Mouse (Mus musculus) layer of hippocampus, postnatal 25 days (tissue): Measurements from ENCODE around the gene Foxn1. TPM values are rescaled to one million over a fixed set of nuclear protein-coding genes. Genes with fewer than 3 reads are reported as not detected.

Experiments
- DNase-seq, 2 experiments: peaks; one replicate each; pipeline ENCODE4 v3.0.0; 2022; ENCODE audit warnings: mixed read lengths in 2 of 2, low spot score in 1 of 2; ENCODE audit errors: extremely low spot score in 1 of 2
- total RNA-seq, 2 experiments: library from RNA; stranded (reverse); gene quantifications; 2 replicates each; pipeline ENCODE4 v1.2.3; 2021

Foxn1 gene
- total RNA-seq, 2 experiments from 2014 or later, result not detected

DNA sequence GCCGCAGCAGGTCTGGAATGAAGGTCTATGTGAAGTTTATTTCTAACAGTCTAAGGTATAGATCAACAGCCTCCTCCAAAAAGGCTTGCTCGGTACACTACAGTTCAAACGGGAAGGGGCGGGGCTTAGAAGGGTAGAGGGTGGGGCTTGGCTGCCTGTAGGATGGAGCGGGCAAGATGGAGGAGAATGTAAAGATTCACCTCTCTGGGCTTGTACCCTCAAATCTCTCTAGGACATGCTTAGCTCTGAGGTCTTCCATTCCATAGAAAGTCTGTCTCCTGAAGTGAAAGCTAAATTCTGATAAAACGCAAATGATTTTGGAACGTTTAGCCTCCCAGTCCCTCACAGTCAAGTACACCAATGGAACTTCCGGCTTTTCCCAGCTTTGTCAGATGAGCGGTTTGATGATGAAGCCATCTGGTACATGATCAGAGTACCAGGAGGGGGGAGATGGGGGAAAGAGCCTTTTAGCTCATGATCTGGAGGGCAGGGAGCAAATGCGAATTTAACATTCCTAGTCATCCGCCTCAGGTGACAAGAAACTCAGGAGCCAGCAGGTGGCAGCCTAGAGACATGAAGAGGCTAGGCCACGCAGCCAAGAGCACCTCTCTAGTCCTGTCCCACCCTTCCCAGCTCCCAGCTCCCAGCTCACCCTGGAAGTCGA, 26.1 kb downstream of the Foxn1 start:
- peak; percentile 58 to 86 for DNase-seq

DNA sequence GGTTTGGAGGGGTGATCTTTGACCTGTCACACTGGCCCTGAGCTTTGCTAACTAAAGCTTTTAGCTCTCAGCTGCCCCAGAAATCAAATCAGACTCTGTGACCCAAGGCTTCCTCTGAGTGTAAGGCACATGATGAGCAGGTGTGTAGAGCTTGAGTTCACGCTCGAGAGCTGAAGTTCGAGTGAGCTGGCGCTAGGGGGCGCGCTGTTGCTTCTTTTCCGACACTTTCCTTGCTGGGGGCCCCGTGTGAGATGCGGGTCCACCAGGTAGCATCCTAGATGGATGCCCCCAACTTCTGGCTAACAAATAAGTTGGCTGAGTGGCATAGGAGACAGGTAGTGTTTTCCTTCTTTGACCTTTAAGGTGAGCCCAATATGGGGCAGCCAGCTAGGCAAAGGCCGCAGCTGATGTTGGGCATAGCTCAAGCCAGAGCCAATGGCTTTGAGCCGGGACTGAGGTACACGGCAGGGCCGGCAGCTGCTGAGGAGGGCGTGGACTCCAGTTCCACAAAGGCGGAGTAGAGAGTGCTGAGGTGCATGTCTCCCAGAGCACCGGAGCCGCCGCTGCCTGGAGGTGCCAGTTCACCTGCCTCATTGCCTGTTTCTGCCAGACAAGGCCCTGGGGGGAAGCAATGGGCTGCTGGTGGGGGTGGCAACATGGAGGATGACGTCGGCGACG, 27.9 kb downstream of the Foxn1 start:
- DNase-seq, result peak in 1 of 2 experiments; percentile 54

DNA sequence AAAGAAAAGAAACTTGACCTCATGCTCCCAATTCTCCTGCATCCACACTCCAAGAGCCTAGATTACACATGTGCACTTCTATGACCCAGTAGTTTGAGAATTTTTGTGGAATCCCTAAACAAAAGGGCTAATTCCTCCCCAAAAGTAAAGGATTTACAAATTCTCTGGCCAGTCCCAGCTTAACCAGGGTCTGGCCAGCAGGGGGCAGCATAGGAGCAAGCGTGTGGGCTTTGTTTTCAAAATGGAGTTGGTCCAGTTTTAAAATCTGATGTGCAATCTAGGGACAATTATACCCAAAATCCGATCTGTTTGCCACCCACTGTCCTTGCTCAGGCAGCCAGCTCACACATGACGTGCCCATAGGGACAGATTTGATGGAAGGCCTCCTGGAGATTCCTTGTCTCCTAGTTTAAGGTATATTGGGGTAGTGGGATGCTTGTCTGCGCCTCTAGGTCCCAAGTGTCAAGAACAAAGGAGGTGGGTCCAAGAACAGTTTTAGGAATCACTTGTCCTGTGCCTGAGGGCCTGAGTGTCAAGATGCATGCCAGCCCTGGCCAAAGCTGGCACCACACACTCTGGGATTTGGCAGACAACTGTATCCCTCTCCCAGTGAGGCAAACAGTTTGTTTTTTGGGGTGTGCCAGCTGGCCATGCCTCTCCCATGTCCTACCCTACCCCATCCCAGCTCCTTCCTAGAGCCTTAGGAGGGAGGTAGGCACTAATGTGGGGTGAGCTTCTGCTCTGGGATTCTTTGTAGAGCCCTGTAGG, 30.7 kb downstream of the Foxn1 start:
- peak; percentile 67 to 92 for DNase-seq

DNA sequence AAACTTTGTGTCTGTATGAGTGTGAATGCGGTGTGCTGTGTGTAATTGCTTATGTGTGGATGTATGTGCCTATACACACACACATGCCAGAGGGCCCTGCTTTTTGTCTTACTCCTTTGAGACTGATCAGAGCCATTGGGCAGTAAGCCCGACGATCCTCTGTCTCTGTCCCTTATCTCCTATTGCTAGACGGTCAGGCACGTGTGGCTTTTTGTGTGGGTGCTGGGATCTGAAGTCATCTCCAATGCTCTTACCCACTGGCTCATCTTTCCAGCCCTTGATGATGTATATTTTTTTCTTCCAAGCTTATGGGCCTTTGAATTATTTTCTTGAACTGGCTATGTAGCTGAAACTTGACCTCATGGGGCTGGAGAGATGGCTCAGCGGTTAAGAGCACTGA, 31.5 kb downstream of the Foxn1 start:
- DNase-seq, result no peak

DNA sequence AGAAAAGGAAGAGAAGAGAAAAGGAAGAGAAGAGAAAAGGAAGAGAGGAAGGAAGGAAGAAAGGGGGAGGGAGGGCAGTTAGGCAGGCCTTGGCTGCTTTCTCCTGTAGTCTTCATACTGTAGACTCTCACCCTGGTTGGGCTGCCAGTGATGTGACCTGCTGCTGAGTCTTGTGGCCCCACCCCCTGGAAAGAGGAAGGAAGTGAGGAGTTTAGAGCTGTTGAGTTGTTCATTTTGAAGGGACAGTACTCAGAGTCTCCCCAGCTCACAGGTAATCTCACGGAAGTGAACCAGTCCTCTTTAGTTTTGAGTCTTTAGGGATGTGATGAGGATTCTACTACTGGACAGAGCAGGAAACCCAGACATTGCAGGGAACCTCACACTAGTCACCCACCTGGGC, 33.3 kb downstream of the Foxn1 start:
- DNase-seq, result no peak

DNA sequence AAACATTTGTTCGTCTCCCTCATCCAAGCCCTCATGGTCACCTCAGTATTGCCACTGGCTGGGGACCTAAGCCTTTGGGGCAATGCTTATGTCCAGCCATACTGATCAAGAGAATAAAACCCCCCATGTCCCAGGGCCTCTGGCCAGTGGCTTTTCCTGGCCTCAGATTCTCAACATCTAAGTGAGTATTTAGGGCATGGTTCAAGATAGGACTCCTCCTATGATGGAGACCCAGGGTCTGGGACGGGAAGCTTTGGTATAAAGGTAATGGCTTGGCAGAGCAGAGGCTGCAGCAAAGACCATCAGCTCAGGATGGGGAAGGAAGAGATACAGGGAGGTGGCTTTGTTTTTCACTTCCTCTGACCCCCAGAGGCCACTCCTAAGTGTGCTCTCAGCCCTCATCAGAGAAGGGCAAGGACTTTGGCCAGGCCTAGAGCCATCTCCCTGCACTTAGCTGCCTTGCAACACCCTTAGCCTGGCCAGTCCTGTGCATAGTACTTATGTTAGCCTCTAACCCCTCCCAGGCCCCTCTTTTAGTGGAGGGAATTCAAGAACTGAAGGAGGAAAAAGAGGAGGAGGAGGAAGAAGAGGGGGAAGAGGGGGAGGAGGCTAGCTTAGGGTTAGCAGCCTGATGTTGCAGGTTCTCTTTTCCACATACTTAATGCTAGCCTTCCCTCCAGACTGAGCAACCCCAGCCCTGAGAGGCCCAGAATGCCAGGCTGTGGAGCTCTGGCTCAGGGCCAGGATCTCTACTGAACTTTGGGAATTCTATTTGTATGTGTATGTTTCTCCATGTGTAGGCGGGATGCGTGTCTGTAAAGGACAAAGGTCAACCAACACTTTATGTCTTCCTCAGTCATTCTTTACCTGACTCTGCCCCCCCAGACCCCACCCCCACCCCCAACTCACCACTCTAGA, 36.7 kb downstream of the Foxn1 start:
- DNase-seq, result no peak

DNA sequence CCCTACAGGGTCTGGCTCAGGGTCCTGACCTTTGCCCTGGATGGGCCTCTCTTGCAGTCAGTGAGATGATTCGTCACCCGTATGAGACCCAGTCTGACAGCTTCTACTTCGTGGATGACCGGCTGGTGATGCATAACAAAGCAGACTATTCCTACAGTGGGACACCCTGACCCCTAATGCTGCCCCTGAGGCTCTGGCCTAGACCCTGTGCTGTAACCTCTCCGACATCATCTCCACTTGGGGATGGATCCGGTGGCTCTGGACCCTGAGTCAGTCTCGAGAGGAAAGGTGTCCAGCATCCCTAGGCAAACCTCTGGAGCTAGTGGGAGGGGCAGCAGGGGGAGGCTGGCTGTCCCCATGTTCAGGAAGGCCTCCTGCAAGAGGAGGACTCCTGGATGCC, 37.9 kb downstream of the Foxn1 start:
- DNase-seq, result no peak

DNA sequence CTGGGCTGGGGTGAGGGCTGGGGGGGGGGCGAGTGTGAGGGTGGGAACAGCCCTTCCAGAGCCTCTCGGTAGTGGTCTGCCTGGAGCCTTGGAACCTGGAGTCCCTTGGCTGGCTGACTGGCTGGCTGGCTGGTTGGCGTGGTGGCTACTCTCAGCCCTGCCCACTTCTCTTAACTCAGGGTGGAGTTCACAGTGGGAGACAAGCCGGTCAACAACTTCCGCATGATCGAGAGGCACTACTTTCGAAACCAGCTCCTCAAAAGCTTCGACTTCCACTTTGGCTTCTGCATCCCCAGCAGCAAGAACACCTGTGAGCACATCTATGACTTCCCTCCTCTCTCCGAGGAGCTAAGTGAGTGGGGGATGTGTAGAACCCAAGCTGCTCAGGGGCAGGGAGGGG, 38.5 kb downstream of the Foxn1 start:
- DNase-seq, result no peak

DNA sequence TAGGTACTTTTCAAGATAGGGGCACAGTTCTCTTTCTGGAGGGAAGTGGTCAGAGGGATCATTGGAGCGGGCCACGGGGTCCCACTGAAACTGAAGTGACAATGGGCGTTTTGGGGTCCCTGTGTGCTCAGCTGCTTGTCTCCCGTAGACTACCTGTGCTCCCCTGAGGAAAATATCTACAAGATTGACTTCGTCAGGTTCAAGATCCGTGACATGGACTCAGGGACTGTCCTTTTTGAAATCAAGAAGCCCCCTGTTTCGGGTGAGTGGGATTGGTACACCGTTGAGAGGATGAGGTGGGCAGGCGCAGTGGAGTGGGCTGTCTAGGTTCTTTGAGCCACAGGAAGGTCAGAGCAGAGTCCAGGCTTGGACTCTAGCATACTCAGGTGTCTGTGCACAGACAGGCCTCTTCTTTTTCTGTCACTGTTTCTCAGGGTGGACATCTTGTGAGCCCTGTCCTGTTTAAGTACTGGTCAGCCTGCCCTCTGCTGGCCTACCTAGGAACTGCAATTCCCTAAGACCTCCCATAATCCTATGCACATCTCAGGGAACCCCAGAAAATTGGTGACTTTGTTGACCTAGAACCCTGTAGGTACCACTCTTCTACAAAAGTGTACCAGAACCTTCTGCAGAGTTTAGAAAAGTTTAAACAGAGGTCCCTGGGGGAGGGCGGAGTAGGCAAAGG, 39.1 kb downstream of the Foxn1 start:
- peak; percentile 47 to 84 for DNase-seq

DNA sequence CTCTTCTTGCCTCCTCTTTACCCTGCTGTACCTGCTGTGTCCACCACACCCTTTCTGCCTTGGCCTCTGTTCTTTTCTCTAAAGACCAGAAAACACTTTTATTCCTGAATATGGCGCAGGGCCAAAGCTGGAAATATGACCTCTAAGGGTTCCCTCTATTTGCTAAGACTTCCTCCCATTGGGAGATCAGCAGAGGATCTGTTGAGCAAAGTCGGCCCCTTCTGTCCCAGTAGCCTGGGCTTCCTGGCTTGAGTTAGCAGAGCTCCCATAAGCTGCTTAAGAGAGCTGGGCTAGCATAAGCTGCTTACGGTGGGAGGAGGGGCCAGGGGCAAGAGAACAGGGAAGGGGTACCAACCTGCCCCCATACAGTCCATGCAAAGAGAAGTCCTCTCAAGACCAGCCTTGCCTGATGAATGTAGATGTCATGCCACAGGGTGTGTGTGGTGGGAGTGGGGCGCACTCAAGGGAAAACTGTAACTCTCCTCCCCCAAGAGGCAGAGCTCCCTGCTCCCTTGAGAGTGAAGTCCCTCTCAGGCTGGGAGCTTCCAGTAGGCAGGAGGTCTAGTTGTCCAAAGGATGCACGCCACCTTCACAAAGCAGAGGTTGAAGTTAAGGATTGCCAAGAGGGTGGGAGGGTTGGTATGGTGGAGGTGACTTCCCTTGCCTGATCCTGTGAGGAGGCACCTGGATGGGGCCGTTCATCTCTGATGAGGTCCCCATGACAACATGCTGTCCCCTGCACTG, 39.9 kb downstream of the Foxn1 start:
- DNase-seq, result no peak

DNA sequence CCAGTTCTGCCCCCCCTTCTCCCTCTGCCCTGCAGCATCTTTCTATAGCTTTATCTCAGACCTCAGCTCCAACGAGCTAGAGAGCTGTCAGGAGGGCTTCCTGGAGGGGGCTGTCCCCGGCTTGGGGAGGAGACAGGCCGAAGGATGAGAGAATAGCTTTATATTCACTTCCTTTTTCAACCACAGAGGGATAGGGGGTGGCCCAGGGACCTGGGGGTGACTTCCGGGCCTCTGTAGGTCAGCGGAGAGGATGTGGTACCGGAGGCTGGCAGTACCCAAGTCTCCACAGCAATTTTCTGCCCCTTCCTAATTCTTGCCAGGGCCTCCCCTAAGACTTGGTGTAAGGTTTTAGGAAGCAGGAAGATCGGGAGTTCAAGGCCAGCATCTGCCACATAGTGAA, 40.6 kb downstream of the Foxn1 start:
- DNase-seq, result no peak

DNA sequence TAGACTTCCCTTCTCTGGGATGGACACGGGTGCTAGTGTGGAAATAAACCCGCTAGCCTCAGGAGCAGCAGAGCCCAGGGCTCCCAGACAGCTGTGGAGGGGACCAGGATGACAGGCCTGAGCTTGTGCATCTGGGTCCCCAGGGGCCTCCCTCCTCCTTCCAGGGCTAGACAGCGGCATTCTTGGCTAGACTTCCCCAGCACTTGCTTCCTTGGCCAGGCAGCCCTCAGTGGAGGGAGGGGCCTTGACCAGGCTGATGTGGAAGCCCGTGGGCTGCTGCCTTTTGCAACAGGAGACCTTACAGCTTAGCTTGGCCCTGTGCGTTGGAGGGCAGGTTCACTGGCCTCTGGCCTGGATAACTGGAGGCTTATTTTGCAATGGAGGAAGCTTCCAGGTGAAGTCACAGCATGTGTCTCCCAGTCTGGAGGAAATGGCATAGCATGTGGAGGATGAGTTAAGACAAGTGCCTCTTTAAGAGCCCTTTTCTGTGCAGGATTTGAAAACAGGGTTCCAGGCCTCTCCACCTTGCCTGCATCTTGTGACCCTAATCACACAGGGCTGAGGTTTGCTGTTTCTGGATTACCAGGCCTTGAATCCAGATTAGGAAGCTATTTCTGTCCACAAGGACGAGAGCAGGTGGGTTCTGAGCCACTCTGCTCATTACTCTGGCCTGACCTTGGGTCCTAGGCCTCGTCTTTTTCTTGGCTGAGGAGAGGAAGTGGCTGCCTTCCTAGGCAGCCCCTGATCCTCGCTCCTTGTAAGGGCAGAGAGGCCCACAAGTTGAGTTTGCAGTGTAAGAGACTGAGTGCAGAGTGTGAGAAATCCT, 41.3 kb downstream of the Foxn1 start:
- DNase-seq, result no peak

DNA sequence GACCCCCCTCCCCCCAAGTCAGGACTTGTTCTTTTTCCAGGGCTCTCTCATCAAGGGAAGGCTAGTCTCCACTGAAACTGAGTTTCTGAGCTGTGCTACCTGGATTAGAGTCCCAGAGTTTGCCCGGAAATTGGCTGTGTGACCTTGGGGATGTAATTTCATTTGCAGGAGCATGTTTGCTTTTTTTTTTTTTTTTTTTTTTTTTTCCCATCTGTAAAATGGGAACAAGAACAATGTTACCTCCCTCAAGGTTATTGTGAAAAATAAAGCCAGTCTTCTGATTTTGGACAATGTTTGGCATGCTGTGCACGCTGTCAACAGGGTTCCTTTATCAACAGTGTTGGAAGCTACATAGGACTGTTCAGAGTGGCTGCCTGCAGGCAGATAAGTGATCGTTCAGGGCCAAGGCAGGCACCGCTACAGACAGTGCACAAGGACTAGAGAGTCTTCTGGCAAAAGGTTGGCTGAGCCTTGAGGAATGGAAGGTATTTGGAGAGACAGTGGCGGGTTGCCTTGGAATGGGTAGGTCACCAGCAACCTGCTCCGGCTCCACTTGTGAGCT, 41.9 kb downstream of the Foxn1 start:
- DNase-seq, result no peak

DNA sequence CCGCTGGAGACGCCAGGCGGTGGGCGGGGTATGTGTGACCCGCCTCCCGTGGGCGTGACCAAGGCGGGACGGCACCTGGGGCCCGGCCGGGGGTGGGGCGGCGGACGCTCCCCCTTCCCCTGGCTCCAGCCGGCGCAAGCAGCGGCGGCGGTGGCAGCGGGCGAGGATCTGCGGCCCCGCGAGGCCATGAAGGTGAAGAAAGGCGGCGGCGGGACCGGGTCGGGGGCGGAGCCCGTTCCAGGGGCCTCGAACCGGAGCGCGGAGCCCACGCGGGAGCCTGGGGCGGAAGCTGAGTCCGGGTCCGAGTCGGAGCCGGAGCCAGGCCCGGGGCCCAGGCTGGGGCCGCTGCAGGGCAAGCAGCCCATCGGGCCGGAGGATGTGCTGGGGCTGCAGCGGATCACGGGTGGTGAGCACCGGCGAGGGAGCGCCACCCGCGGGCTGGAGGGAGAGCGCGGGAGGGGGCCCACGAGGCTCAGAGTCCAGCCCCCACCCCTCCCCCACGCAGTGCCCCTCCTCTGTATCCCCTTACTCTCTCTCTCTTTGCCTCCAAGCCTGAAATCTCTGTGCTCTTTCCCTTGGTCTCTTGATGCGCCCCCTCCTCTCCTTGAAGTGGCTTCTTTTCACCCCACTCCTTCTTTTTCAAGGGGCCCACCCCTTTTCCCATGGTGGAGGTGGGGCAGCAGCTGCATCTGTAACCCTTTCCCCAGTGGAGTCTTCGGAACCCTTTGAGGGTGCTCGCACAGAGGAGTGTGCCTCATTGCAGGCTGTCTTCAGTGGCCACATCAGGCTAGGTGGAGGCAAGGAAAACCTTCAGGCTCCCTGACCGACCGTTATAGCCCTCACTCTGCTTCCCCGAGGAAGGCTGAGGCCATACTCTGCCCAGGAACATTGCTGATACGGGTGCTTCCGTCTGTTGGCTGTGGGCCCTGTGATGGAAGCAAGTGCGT, 42.7 kb downstream of the Foxn1 start, which contains the start of gene Unc119:
TSS of gene Unc119 (plus strand) at position 102 of the 947 bp plus-strand sequence.
- peak in 1 of 2 experiments; percentile 63 for DNase-seq

DNA sequence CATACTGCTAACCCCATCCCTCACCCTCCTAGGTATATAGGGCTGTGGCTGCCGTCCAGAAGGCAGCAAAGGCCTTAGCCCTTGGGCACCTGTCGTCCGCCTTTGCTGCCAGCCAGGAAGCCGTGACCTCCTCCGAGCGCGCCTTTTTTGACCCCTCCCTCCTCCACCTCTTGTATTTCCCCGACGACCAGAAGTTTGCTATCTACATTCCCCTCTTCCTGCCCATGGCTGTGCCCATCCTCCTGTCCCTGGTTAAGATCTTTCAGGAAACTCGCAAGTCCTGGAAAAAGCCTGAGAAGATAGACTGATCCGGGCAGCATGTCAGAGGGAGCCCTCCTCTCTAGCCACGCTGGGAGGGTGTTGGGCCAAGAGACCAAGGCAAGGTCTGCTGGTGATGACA, 44.7 kb downstream of the Foxn1 start:
- no peak for DNase-seq

DNA sequence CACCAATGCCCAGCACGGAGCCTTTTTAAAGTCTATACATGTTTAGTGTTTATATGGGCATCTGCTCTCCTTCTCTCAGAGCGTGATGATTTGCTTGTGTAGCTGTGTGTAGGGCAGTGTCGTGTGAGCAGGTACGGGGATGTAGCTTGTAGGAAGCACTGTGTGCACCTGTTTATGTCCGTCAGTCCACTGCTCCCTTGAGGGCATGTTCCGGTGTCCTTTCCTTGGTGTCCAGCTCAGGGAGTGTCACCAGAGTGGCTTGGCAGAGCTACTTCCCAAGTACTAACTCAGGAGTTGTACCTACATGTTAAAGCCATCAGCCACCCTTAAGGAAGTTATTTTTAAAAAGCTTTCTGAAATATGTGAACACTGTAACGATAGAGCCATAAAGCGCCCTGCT, 49.3 kb downstream of the Foxn1 start:
- no peak for DNase-seq

DNA sequence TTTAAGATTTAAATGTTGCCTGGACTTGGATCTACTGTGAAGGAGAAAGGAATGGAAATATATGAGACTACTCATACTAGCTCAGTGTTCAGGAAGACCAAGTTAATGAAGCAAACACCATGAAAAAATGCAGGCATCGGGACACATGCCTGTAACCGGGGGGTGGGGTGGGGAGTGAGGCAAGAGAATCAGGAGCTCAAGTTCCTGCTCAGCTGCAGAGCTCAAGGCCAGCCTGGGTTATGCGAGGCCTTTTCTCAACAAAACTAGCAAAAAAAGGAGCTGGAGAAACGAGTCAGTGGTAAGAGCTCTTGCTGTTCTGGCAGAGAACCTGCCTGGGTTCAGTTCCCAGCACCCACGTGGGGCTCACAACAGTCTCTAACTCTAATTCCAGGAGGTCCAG, 52.4 kb downstream of the Foxn1 start:
- no peak for DNase-seq
